Mouse (Mus musculus) urinary bladder, postnatal 14 days (tissue): ENCODE data around the gene Ttll9.

Source experiments
- DNase-seq: peaks from one replicate; pipeline ENCODE4 v3.0.0; 2021; ENCODE audit warnings: low spot score

Gene Ttll9

DNA sequence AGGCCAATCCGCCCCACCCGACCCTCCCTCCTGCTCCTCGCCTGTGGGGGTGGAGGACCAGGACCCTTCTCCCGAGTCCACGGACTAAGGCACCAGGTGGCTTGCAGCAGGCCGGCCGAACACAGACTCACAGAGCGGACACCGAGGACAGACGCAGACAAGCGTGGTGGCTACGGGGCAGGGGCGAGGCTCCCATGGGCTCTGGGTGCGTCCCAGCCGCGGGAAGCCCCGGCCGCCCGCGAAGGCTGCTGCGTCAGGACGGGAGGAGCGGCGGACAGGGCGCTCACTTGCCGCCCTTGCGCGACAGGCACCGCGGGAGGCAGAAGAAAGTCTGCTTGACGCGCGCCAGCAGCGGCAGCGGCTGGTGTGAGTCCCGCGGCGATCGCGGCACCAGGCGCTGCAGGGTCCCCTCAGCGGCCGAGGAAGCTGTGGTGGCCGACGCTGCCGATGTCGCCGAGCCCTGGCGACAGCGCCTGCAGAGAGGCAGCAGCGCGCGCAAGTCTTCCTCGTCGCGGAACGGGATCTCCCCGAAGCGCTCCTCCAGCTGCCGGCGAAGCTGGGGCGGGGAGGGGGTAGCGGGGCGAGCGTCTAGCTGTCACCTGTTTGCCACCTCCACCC is 19.3 kb upstream of the Ttll9 start:
- DNase-seq, result no peak

DNA sequence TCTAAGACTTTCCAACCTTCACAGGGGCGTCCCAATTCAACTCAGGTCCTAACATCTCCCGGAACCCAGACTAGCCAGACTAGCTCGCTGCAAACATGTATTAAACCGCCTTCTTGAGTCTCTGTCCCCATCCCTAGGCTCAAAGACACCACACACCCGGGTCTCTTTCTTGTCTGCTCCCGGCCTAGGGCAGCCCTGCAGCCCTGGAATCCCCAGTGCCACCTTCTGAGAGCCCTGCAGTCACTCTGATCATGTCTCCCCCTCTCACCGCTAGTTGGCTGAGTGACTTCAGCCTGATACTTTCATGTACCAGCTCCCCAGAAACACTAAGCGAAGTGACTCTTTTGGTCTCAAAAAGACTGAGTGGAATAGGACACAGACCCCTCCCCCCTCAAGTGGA is 18.7 kb upstream of the Ttll9 start:
- DNase-seq, result no peak

DNA sequence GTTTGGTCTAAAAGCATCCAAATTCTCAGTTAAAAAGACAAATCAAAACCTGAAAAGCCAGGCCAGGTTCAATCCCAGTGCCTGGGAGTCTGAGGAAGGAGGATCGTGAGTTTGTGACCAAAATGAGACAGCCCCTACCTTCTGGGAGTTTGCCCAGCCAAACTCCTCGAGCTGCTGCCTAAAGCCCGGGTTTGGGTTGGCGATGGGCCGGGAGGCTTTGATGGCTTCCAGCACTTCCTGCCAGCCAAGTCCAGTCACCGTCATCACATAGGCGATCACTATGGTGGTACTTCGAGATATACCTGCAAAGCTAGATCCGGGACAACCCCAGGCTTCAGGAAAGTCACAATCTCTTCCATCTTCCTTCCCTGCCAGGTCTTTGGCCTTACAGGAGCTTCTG is 18.3 kb upstream of the Ttll9 start:
- no peak for DNase-seq

DNA sequence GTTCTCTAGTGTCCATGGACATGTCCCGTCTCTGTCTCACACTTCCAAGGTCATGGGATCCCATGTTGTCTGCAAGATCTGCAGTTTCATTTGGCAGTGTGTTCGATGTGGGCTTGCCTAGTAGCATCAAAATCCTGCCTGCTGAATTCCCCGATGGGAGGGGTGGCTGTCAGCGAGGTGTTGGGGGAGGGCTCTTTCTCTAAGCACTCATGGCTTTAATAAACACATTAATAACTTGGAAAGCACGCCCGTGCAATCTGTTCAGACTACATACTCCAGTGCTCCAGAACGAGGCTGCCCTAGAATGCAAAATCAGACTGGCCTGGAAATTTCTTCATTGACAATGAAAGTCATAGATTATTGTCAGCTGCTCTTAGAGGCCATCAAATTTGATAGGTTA is 15.2 kb upstream of the Ttll9 start:
- no peak for DNase-seq

DNA sequence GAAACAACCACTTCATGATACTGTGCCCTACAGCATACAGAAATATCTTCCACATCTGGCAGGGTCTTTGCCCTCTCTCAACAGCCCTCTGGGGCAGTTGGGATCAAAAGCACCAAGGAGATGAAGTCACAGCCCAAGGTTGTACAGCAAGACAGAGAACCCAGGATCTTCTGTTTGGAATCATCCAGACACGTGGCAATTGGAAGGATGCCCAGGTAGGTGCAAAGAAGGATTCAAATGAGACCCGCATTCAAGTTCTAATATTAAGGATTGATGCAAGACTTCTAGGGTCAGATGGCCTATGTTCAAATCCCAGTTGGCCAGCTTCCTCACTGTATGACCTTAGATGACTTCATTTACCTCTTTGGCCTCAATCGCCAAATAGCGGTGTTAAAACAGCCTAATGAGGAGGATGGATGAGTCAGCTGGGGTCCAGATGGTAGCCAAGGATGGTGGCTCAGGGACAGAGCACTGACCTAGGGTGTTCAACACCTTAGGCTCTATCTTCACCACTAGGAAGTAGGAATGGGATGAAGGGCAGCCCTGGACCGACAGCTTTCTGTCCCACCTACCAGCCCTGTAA is 13.8 kb upstream of the Ttll9 start:
- DNase-seq, result no peak

DNA sequence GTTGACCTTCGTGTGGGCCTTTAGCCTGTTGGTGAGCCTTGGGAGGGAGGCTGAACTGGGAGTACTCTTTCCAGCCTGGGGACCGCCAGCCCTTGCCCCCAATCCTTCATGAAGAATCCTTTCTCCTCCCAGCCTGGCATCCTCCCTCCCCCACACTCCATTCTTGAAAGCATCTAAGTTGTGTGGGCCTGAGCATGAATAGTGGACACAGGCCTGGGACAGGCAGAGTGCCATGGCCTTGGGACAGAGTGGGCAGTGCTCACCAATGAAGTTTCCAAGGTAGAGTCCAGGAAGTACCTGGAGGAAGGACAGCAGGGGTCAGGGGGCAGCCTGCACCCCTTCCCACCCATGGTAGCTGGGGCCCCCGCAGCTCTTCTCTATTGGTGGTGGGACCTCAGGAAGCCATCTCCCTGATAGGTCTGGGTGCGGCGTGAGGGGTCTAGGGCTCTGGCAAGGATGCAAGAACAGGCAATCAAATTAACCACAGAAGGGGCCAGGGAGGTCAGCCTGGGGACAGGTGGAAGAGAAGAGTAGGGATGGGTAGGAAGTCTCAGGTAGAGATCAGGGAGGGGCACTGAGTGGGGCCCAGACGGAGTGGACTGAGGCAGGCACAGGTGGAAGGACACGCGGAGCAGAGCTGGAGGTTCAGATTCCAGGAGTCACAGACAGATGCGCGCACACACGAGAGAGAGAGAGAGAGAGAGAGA is 11.8 kb upstream of the Ttll9 start:
- no peak for DNase-seq

DNA sequence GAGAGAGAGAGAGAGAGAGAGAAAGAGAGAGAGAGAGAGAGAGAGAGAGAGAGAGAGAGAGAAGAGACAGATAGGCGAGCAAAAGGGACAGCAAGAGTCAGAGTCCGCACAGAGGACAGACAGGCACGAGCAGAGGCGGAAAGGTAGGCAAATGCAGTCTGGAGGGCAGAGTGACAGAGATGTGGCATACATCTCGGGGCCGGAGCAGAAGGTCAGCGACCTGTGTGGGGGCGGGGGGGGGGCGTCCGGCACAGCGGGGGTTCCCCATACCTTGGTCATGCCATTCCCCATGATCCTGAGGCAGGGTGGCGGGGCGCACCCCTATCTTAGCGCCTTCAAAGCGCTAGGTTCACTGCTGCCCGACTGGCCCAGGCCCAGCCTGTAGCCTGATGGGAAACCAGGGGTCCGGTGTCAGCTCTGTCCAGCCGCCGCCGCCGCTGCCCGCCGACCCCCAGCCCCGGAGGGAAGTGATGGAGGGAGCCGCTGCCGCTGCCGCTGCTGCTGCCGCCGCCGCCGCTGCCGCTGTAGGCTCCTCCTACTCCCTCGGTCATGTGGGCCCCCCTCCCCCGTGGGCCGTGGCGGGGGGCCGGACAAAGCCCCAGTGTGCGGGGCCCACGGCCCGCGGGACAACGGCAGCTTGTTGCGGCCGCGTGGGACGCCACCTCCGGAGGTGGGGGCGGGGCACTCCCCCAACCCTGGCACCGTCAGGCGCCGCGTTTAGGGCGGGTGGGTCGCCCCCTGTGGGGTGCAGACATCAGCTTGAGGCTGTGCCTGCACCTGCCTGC is 11.0 kb upstream of the Ttll9 start, which contains the start of gene Dusp15:
Gene Dusp15, minus strand, starts transcription at position 634 of the 785 bp plus-strand sequence.
- DNase-seq, result no peak

DNA sequence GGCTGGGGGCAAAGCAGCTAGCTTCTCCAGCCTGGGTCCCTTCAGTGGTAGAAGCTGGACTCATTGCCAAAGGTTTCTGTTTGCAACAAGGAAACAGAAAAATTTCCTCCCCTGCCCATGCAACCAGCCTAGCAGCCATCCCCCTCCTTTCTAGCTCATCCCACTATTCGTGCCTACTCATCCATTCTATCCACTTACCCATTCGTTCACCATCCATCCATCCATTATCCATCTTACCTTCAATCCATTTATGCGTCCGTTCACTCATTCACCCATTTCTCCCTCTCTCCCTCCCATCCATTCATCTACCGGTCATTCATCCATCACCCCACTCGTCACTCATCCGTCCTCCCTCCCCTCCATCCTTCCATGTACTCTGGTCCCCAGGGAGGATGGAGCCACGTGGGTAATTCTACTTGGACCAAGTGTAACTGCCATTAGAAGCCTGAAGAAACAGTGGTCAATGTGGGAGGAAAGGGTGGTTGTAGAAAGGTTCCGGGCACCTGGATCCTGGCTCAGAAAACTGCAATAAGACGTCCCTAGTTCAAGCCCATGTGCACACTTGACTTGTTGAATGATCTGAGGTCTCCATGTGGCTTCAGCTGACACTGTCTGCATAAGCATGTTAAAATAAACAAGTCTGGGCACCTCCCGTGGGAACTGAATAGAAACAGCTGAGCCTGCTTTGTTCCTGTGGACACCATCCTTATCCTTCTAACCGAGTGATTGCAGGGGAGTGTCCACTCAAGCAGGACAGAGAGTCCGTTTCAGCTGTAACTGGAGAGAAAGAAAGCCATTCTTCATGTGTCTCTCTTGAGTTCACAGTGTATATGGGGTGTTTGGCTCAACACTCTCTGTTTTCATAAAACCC is 10.2 kb upstream of the Ttll9 start:
- DNase-seq, result no peak

DNA sequence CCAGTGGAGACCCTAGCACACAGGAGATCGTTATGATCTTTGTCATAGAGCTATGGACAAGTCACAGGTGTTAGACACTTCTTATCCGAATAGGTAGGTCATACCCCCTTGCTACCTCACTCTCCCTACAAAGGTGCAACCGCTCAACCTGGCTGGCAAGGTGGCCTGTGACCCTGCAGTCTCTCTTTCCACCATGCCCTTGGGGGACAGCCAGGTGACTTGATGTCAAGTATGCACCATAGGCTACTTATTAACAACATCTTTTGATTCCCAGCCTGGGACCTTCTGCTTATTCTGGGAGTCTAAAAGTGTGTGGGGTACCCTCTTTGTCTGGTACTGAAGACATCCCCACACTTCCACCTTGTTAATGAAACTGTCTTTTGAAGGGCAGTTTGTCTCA is 4.2 kb upstream of the Ttll9 start:
- no peak for DNase-seq

DNA sequence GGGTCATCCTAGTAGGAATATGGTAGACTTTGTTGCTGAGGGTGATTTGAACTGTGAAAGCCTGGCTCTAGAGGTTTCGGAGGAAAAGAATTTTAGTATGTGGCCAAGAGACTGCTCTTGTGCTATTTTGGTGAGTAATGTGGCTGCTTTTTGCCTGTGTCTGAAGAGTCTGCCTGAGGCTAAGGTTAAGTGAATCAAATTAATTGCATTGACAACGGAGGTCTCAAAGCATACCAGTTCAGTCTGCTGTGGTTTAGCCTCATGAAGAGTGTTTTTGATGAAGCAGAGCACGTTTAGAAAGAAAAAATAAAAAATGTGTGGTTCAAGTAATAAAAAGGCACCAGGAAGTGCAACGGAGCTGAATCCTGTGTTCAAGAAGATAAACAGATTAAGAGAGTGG is 3.3 kb downstream of the Ttll9 start:
- DNase-seq, result no peak

DNA sequence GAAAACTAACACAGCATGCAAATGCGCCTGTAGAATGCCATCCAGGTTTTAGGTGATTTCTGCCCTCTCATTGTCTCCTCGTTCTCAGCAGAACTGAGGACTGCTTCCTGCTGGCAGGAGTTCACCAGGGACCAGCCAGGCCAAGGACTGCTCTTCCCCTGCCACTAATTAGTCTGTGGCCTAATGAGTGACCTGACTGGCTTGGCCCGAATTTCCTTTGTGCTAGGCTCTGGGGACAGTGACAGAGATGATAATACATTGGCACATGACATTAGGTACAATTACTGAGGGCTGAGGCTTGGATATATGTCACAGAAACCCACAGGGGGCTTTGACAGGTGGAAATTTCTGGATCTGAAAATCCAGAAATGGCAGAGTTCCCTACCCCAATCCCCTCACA is 14.7 kb downstream of the Ttll9 start:
- DNase-seq, result no peak

DNA sequence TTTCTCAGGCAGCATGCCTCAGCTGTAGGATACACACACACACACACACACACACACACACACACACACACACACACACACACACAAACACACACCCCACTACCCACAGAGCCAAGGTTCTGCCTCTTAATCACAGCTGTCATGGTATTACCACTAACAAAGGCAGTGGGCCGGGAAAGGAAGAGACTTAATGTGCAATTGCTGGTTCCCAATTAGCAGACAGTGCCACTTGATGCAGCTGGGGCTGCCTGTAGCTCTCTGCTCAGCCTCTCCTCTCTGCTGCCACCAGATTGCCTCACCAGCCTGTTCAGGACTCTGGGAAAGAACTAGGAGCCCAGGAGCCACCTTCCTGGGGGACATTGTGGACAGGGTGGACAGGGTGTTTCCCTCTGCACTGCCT is 23.3 kb downstream of the Ttll9 start:
- no peak for DNase-seq

DNA sequence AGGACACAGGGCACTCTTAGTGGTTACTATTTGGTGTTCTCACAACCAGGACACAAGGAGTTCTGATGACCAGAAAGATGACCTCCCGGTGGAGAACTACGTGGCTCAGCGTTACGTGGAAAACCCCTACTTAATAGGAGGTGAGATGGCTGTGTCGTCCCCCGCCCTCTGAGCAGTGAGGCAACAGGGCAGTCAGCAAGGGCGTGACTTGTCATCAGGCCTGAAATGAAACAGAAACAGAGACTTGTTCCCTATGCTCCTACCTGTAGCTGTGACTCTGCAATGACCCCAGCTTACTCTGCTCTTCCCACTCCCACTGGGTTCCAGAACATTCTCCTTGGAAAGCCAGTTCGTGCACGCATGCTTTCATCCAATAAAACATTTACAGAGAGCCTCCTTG is 29.2 kb downstream of the Ttll9 start:
- no peak for DNase-seq

DNA sequence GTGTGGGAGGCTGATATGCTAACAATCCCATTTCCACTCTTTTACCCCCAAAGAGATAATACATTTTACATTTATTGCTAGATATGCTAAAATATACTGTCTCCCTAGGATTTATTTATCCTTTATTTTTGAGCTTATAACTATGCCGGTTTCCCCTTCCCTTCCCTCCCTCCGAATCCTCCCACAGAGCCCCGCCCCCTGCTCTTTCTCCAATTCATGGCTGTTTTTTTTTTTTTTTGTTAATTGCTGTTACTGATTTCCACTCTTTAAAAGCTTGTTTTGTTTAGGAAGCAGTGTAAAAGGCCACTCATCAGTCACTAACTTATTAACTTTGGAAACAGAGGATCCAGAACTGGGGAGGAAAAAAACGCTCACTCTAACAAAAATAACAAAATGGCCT is 34.8 kb downstream of the Ttll9 start:
- no peak for DNase-seq

DNA sequence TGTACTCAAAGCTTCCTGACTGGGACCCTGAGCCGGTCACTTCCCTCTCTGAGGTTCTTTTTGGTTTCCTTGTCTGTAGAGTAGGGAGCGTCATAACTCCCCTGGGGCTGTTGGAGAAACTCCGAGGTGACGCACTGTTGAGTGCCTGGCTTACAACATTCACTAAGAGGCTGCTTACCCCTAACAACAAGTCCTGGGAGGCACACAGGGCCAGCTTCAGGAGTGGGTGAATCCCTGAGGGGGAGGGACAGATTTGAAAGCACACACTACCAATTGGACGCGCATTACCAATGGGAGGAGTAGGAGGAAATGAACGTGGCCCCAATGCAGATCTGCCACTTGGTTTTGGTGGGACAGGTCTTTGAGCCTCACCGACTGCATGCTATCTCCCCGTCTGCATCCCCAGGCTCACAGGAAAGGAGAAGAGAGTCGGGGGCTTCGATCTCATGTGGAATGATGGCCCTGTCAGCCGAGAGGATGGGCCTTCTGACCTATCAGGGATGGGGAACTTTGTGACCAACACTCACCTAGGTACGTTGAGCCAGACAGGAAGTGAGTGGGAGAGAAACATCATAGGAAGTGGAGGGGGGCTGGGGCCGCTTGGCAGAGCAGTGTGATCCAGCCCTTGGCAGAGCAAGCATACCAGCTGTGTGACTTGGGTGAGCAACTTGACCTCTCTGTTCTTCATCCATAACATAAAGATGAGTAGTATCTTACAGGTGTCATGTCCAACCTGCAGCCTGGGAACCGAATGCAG is 40.4 kb downstream of the Ttll9 start:
- no peak for DNase-seq

DNA sequence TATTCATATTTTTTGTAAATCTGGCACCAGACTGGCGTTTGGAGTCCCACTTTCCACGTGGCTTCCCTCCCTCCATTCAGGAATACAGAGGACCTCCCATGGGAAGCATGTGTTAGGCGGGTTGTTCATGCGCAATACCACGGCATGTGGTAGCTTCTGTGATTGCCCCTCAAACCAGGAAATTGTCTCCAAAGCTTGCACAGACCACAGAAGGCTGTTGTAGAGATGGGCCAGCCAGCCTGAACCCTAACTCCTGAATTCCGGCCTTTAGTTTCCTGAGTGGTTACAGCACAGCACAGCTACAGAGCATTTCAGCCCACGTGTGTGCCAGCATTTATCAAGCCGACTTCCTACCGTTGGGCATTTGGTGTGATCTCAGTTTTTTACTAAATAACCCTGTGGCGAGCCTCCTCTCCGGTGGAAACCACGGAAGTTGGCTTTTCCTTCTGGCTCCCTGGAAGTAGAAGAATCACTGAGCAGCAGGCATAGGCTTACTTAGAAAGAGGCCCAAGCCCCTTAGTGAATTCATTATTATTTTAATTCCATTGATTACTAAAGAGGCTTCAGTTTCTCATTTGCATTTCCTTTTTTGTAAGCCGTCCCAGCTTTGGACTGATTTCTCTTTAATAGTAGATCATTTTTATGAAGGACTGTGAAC is 41.5 kb downstream of the Ttll9 start:
- DNase-seq, result no peak

DNA sequence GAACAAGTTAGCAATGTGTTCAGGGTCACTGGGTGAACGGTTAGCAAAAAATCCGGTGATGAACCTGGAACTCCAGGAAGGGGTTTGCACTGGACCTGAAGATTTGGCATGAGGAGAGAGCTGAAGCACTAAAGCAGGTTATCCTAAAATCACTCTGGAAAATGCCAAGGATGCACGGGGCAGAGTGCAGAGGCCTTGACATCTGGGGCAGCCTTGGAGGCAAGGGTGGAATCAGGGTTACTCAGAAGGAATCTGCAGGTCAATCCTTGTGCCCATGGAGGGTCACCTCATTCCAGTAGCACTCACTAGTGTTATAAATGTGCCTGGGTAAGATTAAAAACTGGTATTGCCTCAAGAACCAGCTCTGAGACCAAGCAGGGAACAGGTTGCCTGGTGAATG is 43.7 kb downstream of the Ttll9 start:
- DNase-seq, result no peak

DNA sequence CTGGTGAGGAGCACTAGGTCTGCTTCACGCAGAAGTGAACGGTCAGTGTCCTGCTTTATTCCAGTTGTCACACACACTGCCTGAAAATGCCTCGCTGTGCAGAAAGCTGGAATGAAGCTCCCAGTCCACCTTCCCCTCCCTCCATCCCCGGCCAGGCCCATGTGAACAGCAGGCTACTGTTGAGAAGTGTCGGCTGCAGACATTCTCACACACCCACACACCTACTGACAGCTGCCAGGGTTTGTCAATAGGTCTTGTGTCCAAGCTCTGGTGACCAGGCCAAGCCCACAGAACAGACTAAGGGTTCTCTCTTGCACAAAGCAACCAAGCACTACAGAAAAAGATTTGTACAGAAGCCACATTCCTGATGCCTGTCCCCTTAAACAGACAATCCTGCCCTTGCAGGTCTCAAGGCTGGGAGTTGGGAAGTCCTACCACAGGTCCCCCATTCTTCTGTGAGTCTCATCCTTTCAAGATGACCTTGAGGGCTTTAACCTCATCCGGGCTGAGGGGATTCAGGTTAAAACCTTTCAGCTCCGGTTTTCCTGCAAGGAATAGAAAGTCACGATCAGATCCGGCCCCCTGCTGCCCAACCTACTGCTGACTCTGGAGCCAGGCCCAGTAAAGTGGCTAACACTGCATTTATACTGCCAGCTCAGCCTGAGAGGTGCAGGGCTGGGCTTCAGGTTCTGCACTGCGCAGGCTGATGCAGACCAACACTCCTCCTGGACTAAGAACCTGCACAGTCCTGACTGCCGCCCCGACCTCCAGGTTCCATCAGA is 47.1 kb downstream of the Ttll9 start:
- DNase-seq, result no peak

DNA sequence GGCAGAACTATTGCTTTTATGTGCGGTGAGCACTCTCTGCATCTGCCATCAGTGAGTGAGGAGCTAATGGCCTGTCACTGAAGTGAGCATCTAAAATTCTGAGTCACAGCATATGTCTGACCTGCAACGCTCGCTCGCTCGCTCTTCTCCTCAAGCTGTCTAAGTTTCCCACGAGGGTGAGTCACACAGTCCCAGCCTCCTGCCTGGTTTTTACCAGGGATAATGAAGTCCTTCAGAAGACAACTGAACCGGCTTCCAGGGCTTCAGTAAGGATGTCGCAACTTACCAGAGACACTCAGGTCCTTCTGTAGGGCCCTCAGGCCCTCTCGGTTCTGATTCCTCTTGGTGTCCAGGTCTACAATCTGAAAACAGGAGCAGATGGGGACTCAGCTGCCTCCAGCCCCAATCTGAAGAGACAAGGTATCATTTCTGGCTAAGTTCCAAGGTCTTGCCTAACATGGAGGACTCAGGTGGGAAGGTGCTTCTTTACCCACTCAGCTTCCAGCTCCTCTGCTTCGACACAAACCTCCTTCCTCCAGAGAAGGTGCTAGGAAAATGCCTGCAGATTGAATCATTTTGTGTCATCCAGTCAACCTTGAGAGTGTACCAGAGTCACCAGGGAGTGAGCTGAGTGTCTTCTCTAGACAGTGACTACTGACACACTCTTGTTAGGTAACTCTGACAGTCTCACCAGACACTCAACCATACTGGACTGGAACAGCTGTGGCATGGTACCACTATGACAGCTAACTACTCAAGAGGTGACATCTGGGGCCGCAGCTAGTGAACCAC is 51.6 kb downstream of the Ttll9 start:
- no peak for DNase-seq
